Mouse (Mus musculus) A20 (cell line): ENCODE measurements around the gene Bicc1.
"Not testable (repeated sequence)": the region's sequence is repeated elsewhere in the genome, so short reads cannot be mapped to it uniquely, and the experiment has no call there.

ENCODE experiments used
- DNase-seq: peaks from one replicate; pipeline ENCODE4 v3.0.0-alpha.2; 2011; ENCODE audit warnings: low read depth, low spot score

The Bicc1 gene

GRCm38 (mm10) chr10:70949254-70950104 lies 210.0 kb downstream of the Bicc1 start:
- DNase-seq = no peak

- DNase-seq = no peak
Observed at GRCm38 (mm10) chr10:70948276-70948675, 211.2 kb downstream of the Bicc1 start.

DNA sequence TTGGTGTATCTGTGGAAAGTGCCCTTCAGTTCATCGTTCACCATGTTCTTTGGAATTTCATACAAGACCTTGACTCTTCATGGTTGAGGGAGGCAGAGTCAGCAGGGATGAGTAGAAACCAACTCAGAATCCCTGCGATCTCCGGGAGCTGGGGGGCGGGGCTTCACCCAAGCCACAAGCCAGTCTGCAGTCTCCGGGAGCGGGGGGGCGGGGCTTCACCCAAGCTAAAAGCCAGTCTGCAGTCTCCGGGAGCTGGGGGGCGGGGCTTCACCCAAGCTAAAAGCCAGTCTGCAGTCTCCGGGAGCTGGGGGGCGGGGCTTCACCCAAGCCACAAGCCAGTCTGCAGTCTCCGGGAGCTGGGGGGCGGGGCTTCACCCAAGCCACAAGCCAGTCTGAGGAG lies 213.4 kb downstream of the Bicc1 start:
- DNase-seq = not testable (repeated sequence)

GRCm38 (mm10) chr10:70945076-70945475 lies 214.4 kb downstream of the Bicc1 start:
- DNase-seq = no peak

- no peak for DNase-seq
Observed at GRCm38 (mm10) chr10:70941623-70942022, 217.9 kb downstream of the Bicc1 start.

DNA sequence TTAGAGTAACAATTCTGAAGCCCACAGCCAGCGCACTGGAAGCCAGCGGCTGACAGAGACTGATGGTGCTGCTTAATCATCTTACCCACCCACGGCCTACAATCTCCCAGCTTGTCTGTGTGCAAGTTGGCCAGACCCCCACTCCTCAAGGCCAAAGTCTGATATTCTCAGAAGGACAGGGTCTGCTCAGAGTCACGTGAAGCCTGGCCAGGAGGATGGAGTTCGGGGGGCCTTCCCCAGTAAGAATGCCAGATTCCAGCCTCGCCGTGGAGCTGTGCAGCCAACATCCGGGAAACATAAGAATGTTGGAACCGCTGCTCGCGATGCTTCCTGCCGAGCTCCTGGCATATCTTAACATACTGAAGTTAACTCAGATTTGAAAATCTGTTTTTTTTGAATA lies 219.7 kb downstream of the Bicc1 start:
- no peak for DNase-seq

DNA sequence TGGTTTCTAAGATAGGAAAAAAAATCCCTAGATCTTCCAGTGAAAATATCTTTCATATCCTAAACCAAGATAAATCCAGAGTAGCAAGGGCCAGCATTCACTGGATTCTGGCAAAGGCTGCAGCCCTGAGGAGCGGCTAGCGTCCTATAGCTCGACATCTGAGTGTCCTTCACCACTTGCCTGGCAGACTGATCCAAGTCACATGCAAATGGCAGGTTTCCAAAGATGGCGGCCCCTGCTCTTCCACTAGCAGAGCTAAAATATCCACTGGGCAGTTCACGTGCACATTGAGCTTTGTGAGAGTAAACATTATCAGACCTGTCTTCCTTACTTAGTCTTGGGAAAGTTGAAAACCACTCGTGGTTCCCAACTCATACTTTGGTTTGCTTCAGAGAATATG lies 222.1 kb downstream of the Bicc1 start:
- no peak for DNase-seq

DNA sequence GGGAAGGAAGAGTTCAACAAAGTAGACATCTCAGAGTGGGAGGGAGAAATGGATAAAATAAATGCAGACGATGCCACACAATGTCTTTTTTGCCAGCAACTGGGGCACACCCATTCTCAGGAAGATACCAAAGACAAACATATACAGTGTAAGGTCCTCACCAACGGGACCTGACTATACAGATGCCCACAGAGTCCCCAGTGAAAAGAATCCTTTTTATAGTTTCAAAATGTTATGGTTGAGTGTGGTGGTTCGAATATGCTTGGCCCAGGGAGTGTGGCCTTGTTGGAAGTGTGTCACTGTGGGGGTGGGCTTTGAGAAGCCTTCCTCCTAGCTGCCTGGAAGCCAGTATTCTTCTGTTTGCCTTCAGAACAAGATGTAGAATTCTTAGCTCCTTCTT lies 223.5 kb downstream of the Bicc1 start:
- no peak for DNase-seq

GRCm38 (mm10) chr10:70926126-70926525 lies 233.4 kb downstream of the Bicc1 start:
- no peak for DNase-seq

DNA sequence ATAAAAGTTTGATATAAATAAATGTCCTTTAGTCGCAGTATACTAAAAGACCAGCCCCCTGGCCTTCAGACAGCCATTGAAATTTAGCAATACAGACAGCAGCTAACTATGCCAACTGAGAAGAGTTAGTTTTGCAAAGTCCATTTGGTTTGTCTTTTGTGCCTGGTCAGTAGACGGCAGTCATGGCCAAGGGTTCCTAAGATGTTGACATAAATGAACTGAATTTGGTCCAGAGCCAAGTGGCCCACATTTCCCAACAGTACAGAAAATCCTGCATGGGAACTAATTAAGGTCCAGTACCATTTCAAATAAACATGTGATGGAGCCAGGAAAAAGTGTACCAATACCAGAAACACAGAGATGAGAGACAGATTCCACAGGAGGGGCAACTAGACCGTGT lies 235.2 kb downstream of the Bicc1 start:
- no peak for DNase-seq

DNA sequence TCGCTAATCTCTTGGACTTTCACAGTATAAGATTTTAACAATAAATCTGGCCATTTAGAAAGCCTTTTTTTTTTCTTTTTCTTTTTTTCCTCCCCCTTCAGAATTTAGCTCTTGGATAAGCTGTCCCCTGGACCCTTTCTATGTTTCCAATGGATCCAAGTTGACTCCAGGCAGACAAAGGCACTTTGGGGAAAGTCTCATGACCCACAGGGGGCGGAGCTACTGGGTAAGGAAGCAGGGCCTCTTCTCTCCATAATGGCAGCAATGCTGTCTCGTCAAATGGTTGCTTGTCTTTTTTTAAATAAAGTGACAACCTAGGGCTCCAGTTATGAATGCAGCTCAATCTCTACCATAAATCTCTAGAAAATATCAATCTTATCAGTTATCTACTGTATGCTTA lies 235.6 kb downstream of the Bicc1 start:
- DNase-seq = no peak

- no peak for DNase-seq
Observed at GRCm38 (mm10) chr10:70921481-70921880, 238.0 kb downstream of the Bicc1 start.

DNA sequence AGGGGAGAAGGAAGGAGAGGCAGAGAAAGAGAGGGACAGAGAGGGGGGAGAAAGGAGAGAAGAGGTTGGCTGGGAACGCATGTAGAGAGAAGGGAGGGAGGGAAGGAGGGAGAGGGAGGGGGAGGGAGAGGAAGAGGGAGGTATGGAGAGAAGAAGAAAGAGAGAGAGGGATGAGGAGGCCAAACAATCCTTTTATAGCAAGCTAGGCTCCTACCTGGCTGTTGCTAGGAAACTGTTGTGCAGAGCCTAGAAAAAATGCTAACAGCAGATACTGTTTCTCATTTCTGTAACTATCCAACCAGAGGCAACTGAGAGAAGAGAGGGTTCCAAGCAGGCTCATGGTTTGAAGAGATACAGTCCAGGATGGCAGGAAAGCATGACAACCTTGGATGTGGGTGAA lies 239.6 kb downstream of the Bicc1 start:
- DNase-seq = no peak

DNA sequence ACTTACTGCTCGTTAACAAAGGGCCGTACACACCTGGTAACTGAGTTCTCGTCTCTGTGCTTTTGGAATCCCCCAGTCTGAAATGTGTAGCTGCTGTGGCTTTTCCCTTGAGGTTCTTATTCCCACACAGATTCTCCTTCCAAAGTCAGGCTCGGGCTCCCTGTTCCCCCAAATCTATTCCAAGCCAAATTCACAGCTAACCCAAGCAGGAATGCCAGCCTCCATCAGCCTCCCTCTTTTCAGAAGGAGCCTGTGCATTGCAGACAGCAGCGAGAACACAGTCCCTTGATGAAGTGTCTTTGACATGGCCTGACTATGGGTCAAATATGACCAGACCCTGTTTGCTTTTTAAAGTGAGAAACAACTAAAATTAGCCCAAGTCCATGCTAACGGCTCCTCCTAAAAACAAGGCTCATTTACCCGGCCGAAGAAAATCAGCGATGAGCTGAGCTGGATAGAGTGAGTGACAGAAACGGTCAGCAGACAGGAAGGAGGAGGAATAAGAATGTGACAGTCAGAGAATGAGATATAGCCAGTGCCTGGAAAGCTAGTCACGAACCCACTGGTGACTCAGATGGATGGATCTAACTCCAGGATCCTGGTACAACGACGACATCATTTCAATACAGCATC lies 240.4 kb downstream of the Bicc1 start:
- DNase-seq = no peak

DNA sequence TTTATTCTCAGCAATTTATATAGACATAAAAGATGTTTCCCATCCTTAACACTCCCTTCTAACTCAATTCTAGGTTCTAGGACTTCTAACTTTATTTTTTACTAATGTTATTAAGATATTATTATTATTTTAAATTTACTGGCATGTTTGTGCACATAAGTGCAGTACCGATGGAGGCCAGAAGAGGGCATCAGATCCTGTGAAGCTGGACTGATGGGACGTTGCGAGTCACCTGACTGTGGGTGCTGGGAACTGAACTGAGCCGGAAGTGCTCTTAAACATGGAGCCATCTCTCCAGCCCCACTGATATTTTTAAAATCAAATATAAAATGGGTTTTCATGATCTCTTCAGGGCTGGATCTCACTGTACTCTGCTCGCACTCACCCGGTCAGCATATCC lies 242.8 kb downstream of the Bicc1 start:
- no peak for DNase-seq

DNA sequence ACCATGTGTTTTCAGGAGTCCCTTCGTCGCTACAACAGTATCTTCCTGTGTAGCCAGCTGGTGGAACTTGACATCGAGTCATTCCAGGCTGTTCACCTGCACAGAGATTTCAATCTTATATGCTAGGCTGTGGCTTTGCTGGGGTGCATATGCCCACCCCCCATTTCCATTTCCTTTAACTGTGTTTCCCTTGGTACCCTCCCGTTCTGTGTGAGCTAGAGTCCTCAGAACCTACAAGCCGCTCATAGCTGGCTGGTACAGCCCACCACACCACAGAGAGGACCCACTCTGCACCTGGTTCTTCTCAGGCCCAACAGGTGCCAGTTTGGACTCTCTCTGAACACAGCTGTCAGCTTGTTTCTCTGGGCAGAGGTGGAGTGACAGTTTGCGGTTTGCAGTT lies 244.4 kb downstream of the Bicc1 start:
- DNase-seq = no peak

DNA sequence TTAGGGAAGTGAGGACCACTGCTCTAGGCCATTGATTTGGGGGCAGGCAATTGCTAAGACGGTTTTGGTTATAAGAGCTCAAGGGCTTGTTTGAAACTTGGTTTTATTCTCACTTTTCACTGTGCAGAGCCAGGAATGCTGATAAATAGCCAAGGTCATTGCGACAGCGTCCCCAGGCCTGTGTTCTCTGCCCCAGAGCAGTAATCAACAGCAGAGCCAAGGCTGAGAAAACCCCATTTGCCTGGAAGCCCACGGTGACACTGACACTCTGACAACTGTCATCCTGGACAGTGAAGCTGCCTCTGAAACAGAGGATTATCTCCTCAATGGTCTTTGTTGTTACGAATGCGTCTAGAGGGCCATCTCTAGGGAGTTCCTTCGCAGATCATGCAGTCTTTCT lies 255.6 kb downstream of the Bicc1 start:
- DNase-seq = no peak

DNA sequence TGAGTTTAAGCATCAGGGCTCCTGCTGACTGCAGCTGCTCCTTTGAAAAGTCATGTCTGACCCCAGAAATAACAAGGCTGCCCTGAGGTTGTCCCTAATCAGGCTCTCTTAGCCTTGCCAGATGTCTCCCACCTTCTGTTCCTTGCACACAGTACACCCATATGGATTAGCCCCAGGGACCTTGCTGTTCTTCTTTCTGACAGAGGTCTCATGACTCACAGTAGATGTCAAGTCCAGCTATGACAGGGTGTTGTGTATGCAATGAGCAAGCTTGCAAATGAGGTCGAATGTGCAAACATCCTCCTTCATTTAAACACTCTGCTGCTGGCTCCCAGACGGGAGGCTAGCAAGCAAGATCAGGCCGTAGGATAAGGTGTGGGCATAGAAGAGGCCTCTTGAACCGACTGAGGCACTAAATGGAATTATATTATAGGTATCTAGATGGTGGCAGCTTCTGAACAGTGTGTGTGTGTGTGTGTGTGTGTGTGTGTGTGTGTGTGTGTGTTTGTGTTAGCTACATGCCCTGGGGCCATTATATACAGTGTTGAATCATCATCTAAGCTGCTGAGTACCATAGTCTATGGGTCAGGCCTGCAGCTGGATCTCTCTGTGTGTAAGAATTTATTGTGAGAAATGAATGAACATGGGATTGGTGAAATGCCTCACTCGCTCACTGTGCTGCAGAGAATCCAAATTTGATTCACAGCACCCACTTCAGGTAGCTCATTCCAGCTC lies 256.6 kb downstream of the Bicc1 start:
- DNase-seq = no peak

DNA sequence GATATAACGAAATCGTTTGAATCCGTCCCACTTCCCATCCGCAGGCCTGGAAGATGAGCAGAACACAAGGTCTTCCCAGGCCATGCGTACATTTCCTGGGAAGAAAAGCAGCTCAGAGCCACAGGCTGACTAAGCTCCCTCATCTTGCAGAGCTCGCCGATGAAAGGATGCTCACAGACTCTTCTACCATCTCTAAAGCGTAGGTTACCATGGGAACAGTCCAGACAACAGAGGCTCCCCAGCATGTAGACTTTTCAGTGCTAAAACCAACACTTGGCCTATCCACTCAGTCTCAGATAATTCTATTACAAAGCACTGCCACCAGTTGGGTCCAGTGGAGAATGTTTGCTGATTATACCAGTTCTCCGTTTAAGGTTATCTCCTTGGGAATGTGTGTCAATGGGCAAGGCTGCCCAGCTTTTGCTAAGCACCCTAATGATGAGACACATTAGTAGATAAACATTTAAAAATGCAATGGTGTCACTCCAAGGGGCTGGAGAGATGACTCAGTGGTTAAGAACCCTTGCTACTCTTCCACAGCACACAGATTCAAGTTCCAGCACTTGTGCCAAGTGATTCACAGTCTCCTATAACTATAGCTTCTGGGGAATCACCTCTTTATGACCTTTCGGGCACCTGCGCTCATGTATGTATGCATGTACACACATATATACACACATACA lies 258.2 kb downstream of the Bicc1 start:
- DNase-seq = no peak

- no peak for DNase-seq
Observed at GRCm38 (mm10) chr10:70895891-70896290, 263.6 kb downstream of the Bicc1 start.

GRCm38 (mm10) chr10:70878046-70878445 lies 281.5 kb downstream of the Bicc1 start:
- DNase-seq = no peak

DNA sequence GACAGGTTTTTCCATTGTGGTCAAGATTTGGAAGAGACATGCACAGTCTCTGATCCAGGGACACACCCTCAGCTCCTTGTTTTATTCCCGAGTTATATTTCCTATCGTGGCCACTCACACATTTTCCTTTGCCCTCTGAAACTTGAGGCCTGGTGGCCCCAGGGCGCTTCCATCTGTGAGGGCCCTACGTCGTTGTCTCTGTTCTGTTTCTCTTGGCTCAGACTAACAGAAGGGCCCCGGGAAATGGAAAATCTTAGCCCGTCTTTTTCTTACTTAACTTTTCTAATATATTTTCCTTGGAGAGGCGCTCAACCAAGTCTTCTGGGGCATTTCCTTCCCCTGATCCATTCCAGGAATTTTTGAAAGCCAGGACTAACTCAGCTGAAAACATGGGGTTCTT lies 281.9 kb downstream of the Bicc1 start:
- no peak for DNase-seq
